Mouse (Mus musculus): ENCODE data around the gene Selenoi. TPM values are rescaled to one million over a fixed set of nuclear protein-coding genes. Genes with fewer than 3 reads are reported as not detected.

Gene Selenoi
- polyA plus RNA-seq, 1 experiment = 32.2 TPM

DNA sequence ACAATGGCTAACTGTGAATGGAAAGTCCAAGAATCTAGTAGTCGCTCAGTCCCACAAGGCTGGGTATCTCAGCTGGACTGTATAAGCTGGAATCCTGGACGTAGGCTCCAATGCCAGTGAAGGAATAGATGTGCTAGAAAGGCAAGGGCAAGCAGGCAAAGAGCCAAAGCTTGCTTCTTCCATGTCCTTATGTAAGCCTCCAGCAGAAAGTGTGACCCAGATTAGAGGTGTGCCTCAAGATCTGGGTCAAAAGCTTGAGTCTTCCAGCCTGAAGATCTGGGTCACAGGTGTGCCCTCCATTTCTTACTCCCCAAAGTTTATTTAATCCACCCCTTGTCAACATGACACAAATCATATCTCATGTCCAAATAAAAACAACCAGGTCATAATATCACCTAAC lies 44.0 kb downstream of the Selenoi start:
- 85% methylated on average over 2 of the region's 2 CpGs for WGBS
- Histone ChIP-seq H3K4me3 (ENCODE audit: control insufficient read depth, insufficient read depth, low read length) (no peak overlapping the region), H3K27me3 (ENCODE audit: control insufficient read depth, insufficient read depth, low read length) (peaks cover 3% of the 10 kb centered on the region; the same call in 1 of the 2 replicates), H3K36me3 (ENCODE audit: control insufficient read depth, insufficient read depth, low read length) (no peaks in the 10 kb centered on the region), H3K27ac (ENCODE audit: control insufficient read depth, insufficient read depth, low read length) (peak overlapping the region; percentile 55), H3K4me1 (replicated peaks; ENCODE audit: control insufficient read depth, insufficient read depth, low read length) (peaks cover 26% of the 10 kb centered on the region)
- peak; percentile 26 for DNase-seq
- no peak for TF ChIP-seq CTCF (IDR thresholded peaks at IDR 0.05; ENCODE audit: borderline replicate concordance, control insufficient read depth, extremely low read depth, insufficient read depth, low read length, poor library complexity)

DNA sequence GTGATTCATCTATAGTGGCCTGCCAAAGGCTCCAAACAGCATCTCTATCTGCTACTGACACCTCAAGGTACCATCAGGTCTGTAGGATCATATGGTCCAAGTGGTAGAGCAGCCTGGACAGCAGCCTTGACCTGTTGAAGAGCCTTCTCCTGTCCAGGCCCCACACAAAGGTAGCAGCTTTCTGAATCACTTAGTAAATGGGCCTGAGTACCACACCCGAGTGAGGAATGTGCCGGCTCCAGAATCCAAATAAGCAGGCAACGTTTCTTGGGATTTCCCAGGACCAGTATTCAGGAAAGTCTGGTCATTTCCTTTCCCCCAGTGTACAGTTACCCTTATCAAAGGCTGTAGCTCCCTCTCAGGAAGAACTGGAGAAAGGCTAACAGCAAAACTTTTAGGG lies 46.6 kb downstream of the Selenoi start:
- Histone ChIP-seq H3K36me3 (ENCODE audit: control insufficient read depth, insufficient read depth, low read length) (no peaks in the 10 kb centered on the region), H3K27ac (ENCODE audit: control insufficient read depth, insufficient read depth, low read length) (no peak overlapping the region), H3K4me1 (replicated peaks; ENCODE audit: control insufficient read depth, insufficient read depth, low read length) (peaks cover 21% of the 10 kb centered on the region), H3K27me3 (ENCODE audit: control insufficient read depth, insufficient read depth, low read length) (peaks cover 3% of the 10 kb centered on the region; the same call in 1 of the 2 replicates), H3K4me3 (ENCODE audit: control insufficient read depth, insufficient read depth, low read length) (no peak overlapping the region)
- 63% methylated on average over 3 of the region's 3 CpGs for WGBS
- TF ChIP-seq POLR2A (IDR thresholded peaks at IDR 0.05; ENCODE audit: control insufficient read depth, extremely low read depth, insufficient read depth, low read length, poor library complexity) (no peak), CTCF (IDR thresholded peaks at IDR 0.05; ENCODE audit: borderline replicate concordance, control insufficient read depth, extremely low read depth, insufficient read depth, low read length, poor library complexity) (no peak)
- DNase-seq = no peak

GRCm38 (mm10) chr5:30279446-30279845 lies 47.1 kb downstream of the Selenoi start:
- TF ChIP-seq POLR2A (IDR thresholded peaks at IDR 0.05; ENCODE audit: control insufficient read depth, extremely low read depth, insufficient read depth, low read length, poor library complexity) (no peak), CTCF (IDR thresholded peaks at IDR 0.05; ENCODE audit: borderline replicate concordance, control insufficient read depth, extremely low read depth, insufficient read depth, low read length, poor library complexity) (no peak)
- H3K27me3 ChIP-seq (ENCODE audit: control insufficient read depth, insufficient read depth, low read length) = peaks cover 3% of the 10 kb centered on the region; the same call in 1 of the 2 replicates
- peaks cover 16% of the 10 kb centered on the region for H3K4me1 ChIP-seq (replicated peaks; ENCODE audit: control insufficient read depth, insufficient read depth, low read length)
- DNase-seq = no peak
- H3K4me3 ChIP-seq (ENCODE audit: control insufficient read depth, insufficient read depth, low read length) = no peak overlapping the region
- H3K27ac ChIP-seq (ENCODE audit: control insufficient read depth, insufficient read depth, low read length) = no peak overlapping the region
- WGBS = 92% methylated on average over 4 of the region's 4 CpGs
- no peaks in the 10 kb centered on the region for H3K36me3 ChIP-seq (ENCODE audit: control insufficient read depth, insufficient read depth, low read length)

DNA sequence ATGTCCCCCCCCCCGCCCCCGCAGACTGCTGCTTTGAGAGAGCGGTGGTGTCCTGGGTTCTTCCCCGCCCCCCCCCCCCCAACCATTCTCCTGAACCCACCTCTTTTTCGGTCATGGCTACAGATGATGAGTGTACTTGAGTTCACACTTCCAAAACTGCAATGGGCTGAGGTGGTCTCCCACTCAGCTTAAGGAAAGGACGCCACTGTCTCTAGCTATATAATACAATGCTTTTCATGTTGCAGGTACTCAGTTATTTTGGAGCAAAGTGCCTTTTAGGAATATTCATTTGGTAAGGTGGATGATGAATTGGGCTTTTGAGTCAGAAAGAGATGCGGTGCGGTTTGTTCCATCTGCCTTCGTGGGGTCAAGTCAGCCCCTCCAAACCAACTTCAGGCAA lies 48.5 kb downstream of the Selenoi start:
- DNase-seq = no peak
- Histone ChIP-seq H3K4me1 (replicated peaks; ENCODE audit: control insufficient read depth, insufficient read depth, low read length) (peaks cover 9% of the 10 kb centered on the region), H3K4me3 (ENCODE audit: control insufficient read depth, insufficient read depth, low read length) (no peak overlapping the region), H3K27ac (ENCODE audit: control insufficient read depth, insufficient read depth, low read length) (no peak overlapping the region), H3K27me3 (ENCODE audit: control insufficient read depth, insufficient read depth, low read length) (peaks cover 3% of the 10 kb centered on the region; the same call in 1 of the 2 replicates), H3K36me3 (ENCODE audit: control insufficient read depth, insufficient read depth, low read length) (no peaks in the 10 kb centered on the region)
- TF ChIP-seq POLR2A (IDR thresholded peaks at IDR 0.05; ENCODE audit: control insufficient read depth, extremely low read depth, insufficient read depth, low read length, poor library complexity) (no peak), CTCF (IDR thresholded peaks at IDR 0.05; ENCODE audit: borderline replicate concordance, control insufficient read depth, extremely low read depth, insufficient read depth, low read length, poor library complexity) (no peak)
- 52% methylated on average over 9 of the region's 9 CpGs for WGBS

- no peaks in the 10 kb centered on the region for H3K36me3 ChIP-seq (ENCODE audit: control insufficient read depth, insufficient read depth, low read length)
- 20% methylated on average over 26 of the region's 26 CpGs for WGBS
- peak; percentile 9 for DNase-seq
- peaks cover 3% of the 10 kb centered on the region; the same call in 1 of the 2 replicates for H3K27me3 ChIP-seq (ENCODE audit: control insufficient read depth, insufficient read depth, low read length)
- TF ChIP-seq CTCF (IDR thresholded peaks at IDR 0.05; ENCODE audit: borderline replicate concordance, control insufficient read depth, extremely low read depth, insufficient read depth, low read length, poor library complexity) = no peak
- no peak for TF ChIP-seq POLR2A (IDR thresholded peaks at IDR 0.05; ENCODE audit: control insufficient read depth, extremely low read depth, insufficient read depth, low read length, poor library complexity)
- no peak within 1 kb of the TSS for H3K27ac ChIP-seq (ENCODE audit: control insufficient read depth, insufficient read depth, low read length)
- peak within 1 kb of the TSS; percentile 23; the same call in 1 of the 2 replicates for H3K4me3 ChIP-seq (ENCODE audit: control insufficient read depth, insufficient read depth, low read length)
- H3K4me1 ChIP-seq (replicated peaks; ENCODE audit: control insufficient read depth, insufficient read depth, low read length) = peaks cover 7% of the 10 kb centered on the region
Observed at GRCm38 (mm10) chr5:30281291-30281732, 48.9 kb downstream of the Selenoi start, which contains the start of gene Drc1. Drc1 (plus strand) TSS chr5:30281388.

DNA sequence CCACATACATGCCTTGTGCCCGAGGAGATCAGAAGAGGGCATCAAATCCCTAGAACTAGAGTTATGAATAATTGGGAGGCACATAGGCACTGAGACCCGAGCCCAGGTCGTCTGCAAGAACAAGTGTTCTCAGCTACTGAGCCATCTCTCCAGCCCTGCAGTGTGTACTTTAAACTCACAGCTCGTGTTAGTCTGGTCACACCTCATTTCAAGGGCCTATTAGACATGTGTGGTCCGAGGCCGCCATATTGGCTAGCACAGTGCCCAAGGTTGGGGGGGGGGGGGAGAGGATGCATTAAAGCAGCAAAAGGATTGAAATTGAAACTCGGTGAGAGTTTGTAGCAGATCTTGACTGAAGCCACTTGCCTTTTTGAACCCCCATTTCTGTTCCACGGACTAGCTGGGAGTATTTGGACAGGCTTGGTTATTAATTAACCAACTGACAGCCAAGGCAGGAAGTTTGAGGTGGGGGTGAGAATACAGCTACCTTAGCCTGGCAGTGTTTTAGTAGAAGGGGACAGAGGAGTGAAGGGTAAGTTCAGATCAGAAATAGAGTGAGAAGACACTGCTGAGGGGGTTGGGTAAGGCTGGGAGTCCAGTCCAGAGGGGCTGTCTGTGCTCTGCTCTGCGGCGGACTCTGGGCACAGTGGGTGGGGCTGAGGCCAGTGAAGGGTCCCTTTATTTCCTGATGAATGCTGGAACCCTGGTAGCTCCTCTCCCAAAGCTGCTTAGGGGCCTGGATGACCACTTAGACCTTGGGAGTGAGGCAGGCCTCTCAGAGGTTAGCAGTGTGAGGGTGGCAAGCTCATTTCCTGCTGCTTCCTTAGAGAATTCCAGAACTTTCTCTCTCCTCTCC lies 53.8 kb downstream of the Selenoi start:
- WGBS = 87% methylated on average over 10 of the region's 10 CpGs
- TF ChIP-seq POLR2A (IDR thresholded peaks at IDR 0.05; ENCODE audit: control insufficient read depth, extremely low read depth, insufficient read depth, low read length, poor library complexity) (no peak), CTCF (IDR thresholded peaks at IDR 0.05; ENCODE audit: borderline replicate concordance, control insufficient read depth, extremely low read depth, insufficient read depth, low read length, poor library complexity) (no peak)
- no peak for DNase-seq
- no peaks in the 10 kb centered on the region for H3K36me3 ChIP-seq (ENCODE audit: control insufficient read depth, insufficient read depth, low read length)
- H3K27me3 ChIP-seq (ENCODE audit: control insufficient read depth, insufficient read depth, low read length) = peaks cover 1% of the 10 kb centered on the region; the same call in 1 of the 2 replicates
- peaks cover 2% of the 10 kb centered on the region; the same call in 1 of the 2 replicates for H3K4me1 ChIP-seq (replicated peaks; ENCODE audit: control insufficient read depth, insufficient read depth, low read length)
- no peak overlapping the region for H3K4me3 ChIP-seq (ENCODE audit: control insufficient read depth, insufficient read depth, low read length)
- no peak overlapping the region for H3K27ac ChIP-seq (ENCODE audit: control insufficient read depth, insufficient read depth, low read length)

Data from thymus, adult 2 months (tissue).